Mouse (Mus musculus) gastrocnemius, adult 2 months (tissue): Measurements from ENCODE around the gene Tmem273. TPM values are rescaled to one million over a fixed set of nuclear protein-coding genes. Genes with fewer than 3 reads are reported as not detected.

ENCODE experiments used
- DNase-seq: peaks from one replicate; pipeline ENCODE4 v3.0.0; 2022
- H3K27ac ChIP-seq: fragments of 200-600 bp; 2 replicates; pipeline ENCODE4 v1.8.1; 2022; ENCODE audit warnings: mild to moderate bottlenecking
- H3K4me3 ChIP-seq: fragments of 200-600 bp; 2 replicates; pipeline ENCODE4 v1.8.1; 2022; ENCODE audit warnings: mild to moderate bottlenecking, moderate library complexity
- CTCF ChIP-seq: fragments of 200-600 bp; IDR thresholded peaks from 2 replicates; pipeline ENCODE4 v1.8.1; 2022; ENCODE audit warnings: antibody characterized with exemption, mild to moderate bottlenecking, moderate library complexity
- intact Hi-C: fragments of 180-260 bp; cut with DNase I; formaldehyde crosslinking; loops from one replicate; pipeline ENCODE4 v1.15.1; 2025
- long read RNA-seq, 2 experiments: library from polyadenylated mRNA; stranded (forward); transcript quantifications; one replicate each; pipeline ENCODE4 v2.0.0; 2021
- total RNA-seq, 2 experiments: library from RNA; stranded (reverse); gene quantifications; 2 replicates each; pipeline ENCODE4 v1.2.3; 2021

Tmem273 gene
- under 1 TPM in 1 of 2 experiments, not detected in 1; 0.25 TPM for total RNA-seq
- long read RNA-seq, experiment 1, result 0 reads
- long read RNA-seq, experiment 2, result 0 reads

GRCm38 (mm10) chr14:32785556-32786130 lies at the start of gene Tmem273:
Gene Tmem273 (plus strand): TSS chr14:32785963.
- H3K4me3 ChIP-seq, result no peak within 1 kb of the TSS
- intact Hi-C loops, result no loop called here
- no peak for DNase-seq

GRCm38 (mm10) chr14:32736561-32736960 lies 49.2 kb upstream of the Tmem273 start:
- TF ChIP-seq CTCF, result no peak
- Histone ChIP-seq H3K4me3 (no peak overlapping the region), H3K27ac (no peak overlapping the region)
- intact Hi-C loops, result no loop called here
- no peak for DNase-seq

More at GRCm38 (mm10) chr14:32785556-32786130, at the start of gene Tmem273:
- no peak for TF ChIP-seq CTCF
- H3K27ac ChIP-seq, result no peak within 1 kb of the TSS

- no peak for TF ChIP-seq CTCF
- intact Hi-C loops, result no loop called here
- DNase-seq, result peak; percentile 45
- Histone ChIP-seq H3K4me3 (no peak overlapping the region), H3K27ac (no peak overlapping the region)
Observed at GRCm38 (mm10) chr14:32738586-32738985, 47.2 kb upstream of the Tmem273 start.

- TF ChIP-seq CTCF, result no peak
- intact Hi-C loops, result no loop called here
- Histone ChIP-seq H3K4me3 (no peak overlapping the region), H3K27ac (no peak overlapping the region)
- DNase-seq, result no peak
Observed at GRCm38 (mm10) chr14:32748519-32748918, 37.2 kb upstream of the Tmem273 start.

- Histone ChIP-seq H3K4me3 (no peak overlapping the region), H3K27ac (no peak overlapping the region)
- no peak for DNase-seq
- intact Hi-C loops, result no loop called here
- TF ChIP-seq CTCF, result no peak
Observed at GRCm38 (mm10) chr14:32750727-32751126, 35.0 kb upstream of the Tmem273 start.

- Histone ChIP-seq H3K27ac (no peak overlapping the region), H3K4me3 (no peak overlapping the region)
- no peak for DNase-seq
- no peak for TF ChIP-seq CTCF
- intact Hi-C loops, result no loop called here
Observed at GRCm38 (mm10) chr14:32754286-32754685, 31.5 kb upstream of the Tmem273 start.

GRCm38 (mm10) chr14:32762177-32762576 lies 23.6 kb upstream of the Tmem273 start:
- H3K4me3 ChIP-seq, result no peak overlapping the region
- intact Hi-C loops, result no loop called here
- no peak overlapping the region for H3K27ac ChIP-seq
- no peak for DNase-seq
- TF ChIP-seq CTCF, result no peak

GRCm38 (mm10) chr14:32770563-32770962 lies 15.2 kb upstream of the Tmem273 start:
- TF ChIP-seq CTCF, result no peak
- intact Hi-C loops, result loop anchor here (5.0 to 10.0 kb wide), 2 partner anchors 264 to 437 kb away; no protein-coding TSS in a partner anchor
- Histone ChIP-seq H3K4me3 (no peak overlapping the region), H3K27ac (no peak overlapping the region)
- DNase-seq, result no peak

- DNase-seq, result no peak
- intact Hi-C loops, result loop anchor here (1.0 to 10.0 kb wide), 3 partner anchors 188 to 435 kb away; no protein-coding TSS in a partner anchor
- no peak overlapping the region for H3K4me3 ChIP-seq
- TF ChIP-seq CTCF, result no peak
- H3K27ac ChIP-seq, result no peak overlapping the region
Observed at GRCm38 (mm10) chr14:32772085-32772484, 13.7 kb upstream of the Tmem273 start.

- TF ChIP-seq CTCF, result peak; percentile 70
- peak; percentile 42 for DNase-seq
- Histone ChIP-seq H3K4me3 (no peak overlapping the region), H3K27ac (no peak overlapping the region)
- intact Hi-C loops, result loop anchor here (1.0 to 10.0 kb wide), 3 partner anchors 188 to 435 kb away; no protein-coding TSS in a partner anchor
Observed at GRCm38 (mm10) chr14:32772791-32773190, 13.0 kb upstream of the Tmem273 start.

GRCm38 (mm10) chr14:32773456-32773855 lies 12.3 kb upstream of the Tmem273 start:
- no peak overlapping the region for H3K4me3 ChIP-seq
- no peak for DNase-seq
- no peak overlapping the region for H3K27ac ChIP-seq
- intact Hi-C loops, result loop anchor here (5.0 to 10.0 kb wide), 2 partner anchors 261 to 434 kb away; no protein-coding TSS in a partner anchor
- no peak for TF ChIP-seq CTCF

GRCm38 (mm10) chr14:32776077-32776476 lies 9.7 kb upstream of the Tmem273 start:
- intact Hi-C loops, result loop anchor here (10.0 kb wide), 1 partner anchor 259 kb away; no protein-coding TSS in a partner anchor
- Histone ChIP-seq H3K27ac (no peak overlapping the region), H3K4me3 (no peak overlapping the region)
- DNase-seq, result no peak
- no peak for TF ChIP-seq CTCF

- intact Hi-C loops, result loop anchor here (10.0 kb wide), 1 partner anchor 256 kb away; no protein-coding TSS in a partner anchor
- no peak for DNase-seq
- H3K27ac ChIP-seq, result no peak overlapping the region
- no peak overlapping the region for H3K4me3 ChIP-seq
- no peak for TF ChIP-seq CTCF
Observed at GRCm38 (mm10) chr14:32778362-32778761, 7.4 kb upstream of the Tmem273 start.

- TF ChIP-seq CTCF, result no peak
- H3K4me3 ChIP-seq, result no peak overlapping the region
- intact Hi-C loops, result no loop called here
- no peak for DNase-seq
- no peak overlapping the region for H3K27ac ChIP-seq
Observed at GRCm38 (mm10) chr14:32782866-32783265, 2.9 kb upstream of the Tmem273 start.
